Mouse (Mus musculus): Measurements from ENCODE around the gene Tnfrsf18. TPM values are rescaled to one million over a fixed set of nuclear protein-coding genes. Genes with fewer than 3 reads are reported as not detected.

Tnfrsf18 gene
- polyA plus RNA-seq, 1 experiment from 2014 or later: 2.7 TPM

GRCm38 (mm10) chr4:156070716-156071115 lies 44.8 kb downstream of the Tnfrsf18 start:
- no peak overlapping the region for H3K4me3 ChIP-seq (ENCODE audit: low read depth, low read length)
- 25% methylated on average over 2 of the region's 2 CpGs for WGBS
- no peaks in the 10 kb centered on the region for H3K36me3 ChIP-seq (ENCODE audit: control insufficient read depth, insufficient read depth, low read length)
- DNase-seq (ENCODE audit: low spot score): peak; percentile 64
- ATAC-seq (ENCODE audit: low read depth): peak; percentile 80
- H3K4me2 ChIP-seq (ENCODE audit: low read depth, low read length): no peak overlapping the region
- H3K27ac ChIP-seq (replicated peaks; ENCODE audit: low read depth, low read length): 0 out of 2 replicates have a peak overlapping the region, but pooled peaks have one; percentile 21
- H3K9me3 ChIP-seq (ENCODE audit: control insufficient read depth, low read length): no peaks in the 10 kb centered on the region
- H3K27me3 ChIP-seq (replicated peaks; ENCODE audit: control insufficient read depth, insufficient read depth, low read length): no peaks in the 10 kb centered on the region
- H3K9ac ChIP-seq (ENCODE audit: low read depth, low read length): no peak overlapping the region
- peaks cover 7% of the 10 kb centered on the region; the same call in 1 of the 2 replicates for H3K4me1 ChIP-seq (ENCODE audit: control insufficient read depth, insufficient read depth, low read length)

GRCm38 (mm10) chr4:156076911-156077382 lies 51.0 kb downstream of the Tnfrsf18 start:
- peak overlapping the region; percentile 79 for H3K4me2 ChIP-seq (ENCODE audit: low read depth, low read length)
- peak overlapping the region; percentile 43 for H3K4me3 ChIP-seq (ENCODE audit: low read depth, low read length)
- peaks cover 11% of the 10 kb centered on the region; the same call in 1 of the 2 replicates for H3K27me3 ChIP-seq (replicated peaks; ENCODE audit: control insufficient read depth, insufficient read depth, low read length)
- 12% methylated on average over 8 of the region's 8 CpGs for WGBS
- H3K36me3 ChIP-seq (ENCODE audit: control insufficient read depth, insufficient read depth, low read length): no peaks in the 10 kb centered on the region
- H3K9me3 ChIP-seq (ENCODE audit: control insufficient read depth, low read length): no peaks in the 10 kb centered on the region
- peaks cover 15% of the 10 kb centered on the region for H3K4me1 ChIP-seq (ENCODE audit: control insufficient read depth, insufficient read depth, low read length)
- peak overlapping the region; percentile 55; the same call in 1 of the 2 replicates for H3K9ac ChIP-seq (ENCODE audit: low read depth, low read length)
- DNase-seq (ENCODE audit: low spot score): no peak
- H3K27ac ChIP-seq (replicated peaks; ENCODE audit: low read depth, low read length): peak overlapping the region; percentile 17; the same call in 1 of the 2 replicates
- ATAC-seq (ENCODE audit: low read depth): no peak

GRCm38 (mm10) chr4:156077499-156078301 lies 51.7 kb downstream of the Tnfrsf18 start:
- Histone ChIP-seq H3K36me3 (ENCODE audit: control insufficient read depth, insufficient read depth, low read length) (no peaks in the 10 kb centered on the region), H3K4me2 (ENCODE audit: low read depth, low read length) (peak overlapping the region; percentile 79), H3K27me3 (replicated peaks; ENCODE audit: control insufficient read depth, insufficient read depth, low read length) (peaks cover 11% of the 10 kb centered on the region; the same call in 1 of the 2 replicates), H3K27ac (replicated peaks; ENCODE audit: low read depth, low read length) (peak overlapping the region; percentile 57), H3K4me1 (ENCODE audit: control insufficient read depth, insufficient read depth, low read length) (peaks cover 15% of the 10 kb centered on the region), H3K9me3 (ENCODE audit: control insufficient read depth, low read length) (no peaks in the 10 kb centered on the region), H3K9ac (ENCODE audit: low read depth, low read length) (peak overlapping the region; percentile 55), H3K4me3 (ENCODE audit: low read depth, low read length) (peak overlapping the region; percentile 43)
- DNase-seq (ENCODE audit: low spot score) (peak; percentile 74), ATAC-seq (ENCODE audit: low read depth) (peak; percentile 86)
- WGBS: 0% methylated on average over 47 of the region's 58 CpGs

MicroRNAs within 50 kb of the gene (microRNA counts, 519-probe panel; counts per million panel counts)
- 3,173 counts per million, percentile 75 among the panel's probes with 10 or more counts for microRNA mmu-miR-200a
- 3,667 counts per million, percentile 84 among the panel's probes with 10 or more counts for microRNA mmu-miR-200b
- 4,001 counts per million, percentile 92 among the panel's probes with 10 or more counts for microRNA mmu-miR-429

Small RNA genes within 50 kb of the gene (microRNA-seq; reads per million reads assigned to microRNA genes)
- 806 reads per million, percentile 73 among the genes with 10 or more reads in this experiment for gene Mir200a (ENCODE audit: borderline number of aligned reads)
- 6,211 reads per million, percentile 91 among the genes with 10 or more reads in this experiment for gene Mir200b (ENCODE audit: borderline number of aligned reads)
- gene Mir429 (ENCODE audit: borderline number of aligned reads): 13,030 reads per million, percentile 96 among the genes with 10 or more reads in this experiment

Other genes starting within 250 kb of the Tnfrsf18 start
- 0.92 and 1.2 TPM in 2 replicates for gene Tmem88b, start 240.3 kb upstream of the Tnfrsf18 start, polyA plus RNA-seq (2014; fragmentation: Nextera tagmentation; extraction: Ambion mirVana)
- not detected in 2 replicates for gene Ankrd65, start 235.7 kb upstream of the Tnfrsf18 start, polyA plus RNA-seq (2014; fragmentation: Nextera tagmentation; extraction: Ambion mirVana)
- 199 and 219 TPM in 2 replicates for gene Mrpl20, start 223.3 kb upstream of the Tnfrsf18 start, polyA plus RNA-seq (2014; fragmentation: Nextera tagmentation; extraction: Ambion mirVana)
- 163 and 175 TPM in 2 replicates for gene Ccnl2, start 213.7 kb upstream of the Tnfrsf18 start, polyA plus RNA-seq (2014; fragmentation: Nextera tagmentation; extraction: Ambion mirVana)
- gene Aurkaip1, start 194.9 kb upstream of the Tnfrsf18 start, polyA plus RNA-seq (2014; fragmentation: Nextera tagmentation; extraction: Ambion mirVana): 126 and 129 TPM in 2 replicates
- gene Mxra8, start 186.5 kb upstream of the Tnfrsf18 start, polyA plus RNA-seq (2014; fragmentation: Nextera tagmentation; extraction: Ambion mirVana): 138 and 142 TPM in 2 replicates
- gene Dvl1, start 178.8 kb upstream of the Tnfrsf18 start, polyA plus RNA-seq (2014; fragmentation: Nextera tagmentation; extraction: Ambion mirVana): 9.7 and 12.0 TPM in 2 replicates
- gene Tas1r3, start 162.8 kb upstream of the Tnfrsf18 start, polyA plus RNA-seq (2014; fragmentation: Nextera tagmentation; extraction: Ambion mirVana): 0.36 and 0.38 TPM in 2 replicates
- 15.6 and 16.5 TPM in 2 replicates for gene Cptp, start 156.7 kb upstream of the Tnfrsf18 start, polyA plus RNA-seq (2014; fragmentation: Nextera tagmentation; extraction: Ambion mirVana)
- gene Ints11, start 156.6 kb upstream of the Tnfrsf18 start, polyA plus RNA-seq (2014; fragmentation: Nextera tagmentation; extraction: Ambion mirVana): 53.5 and 68.4 TPM in 2 replicates
- 48.3 and 49.4 TPM in 2 replicates for gene Pusl1, start 134.4 kb upstream of the Tnfrsf18 start, polyA plus RNA-seq (2014; fragmentation: Nextera tagmentation; extraction: Ambion mirVana)
- gene Acap3, start 134.3 kb upstream of the Tnfrsf18 start, polyA plus RNA-seq (2014; fragmentation: Nextera tagmentation; extraction: Ambion mirVana): 23.9 and 24.2 TPM in 2 replicates
- 107 and 113 TPM in 2 replicates for gene Ube2j2, start 82.3 kb upstream of the Tnfrsf18 start, polyA plus RNA-seq (2014; fragmentation: Nextera tagmentation; extraction: Ambion mirVana)
- 49.9 and 52.7 TPM in 2 replicates for gene C1qtnf12, start 63.8 kb upstream of the Tnfrsf18 start, polyA plus RNA-seq (2014; fragmentation: Nextera tagmentation; extraction: Ambion mirVana)
- gene B3galt6, start 33.5 kb upstream of the Tnfrsf18 start, polyA plus RNA-seq (2014; fragmentation: Nextera tagmentation; extraction: Ambion mirVana): 14.7 and 17.5 TPM in 2 replicates
- gene Sdf4, start 33.3 kb upstream of the Tnfrsf18 start, polyA plus RNA-seq (2014; fragmentation: Nextera tagmentation; extraction: Ambion mirVana): 164 and 181 TPM in 2 replicates
- gene Tnfrsf4, start 12.3 kb upstream of the Tnfrsf18 start, polyA plus RNA-seq (2014; fragmentation: Nextera tagmentation; extraction: Ambion mirVana): 0.25 and 0.42 TPM in 2 replicates
- 1.2 and 2.8 TPM in 2 replicates for gene Ttll10, start 33.2 kb downstream of the Tnfrsf18 start, polyA plus RNA-seq (2014; fragmentation: Nextera tagmentation; extraction: Ambion mirVana)
- gene 9430015G10Rik, start 83.8 kb downstream of the Tnfrsf18 start, polyA plus RNA-seq (2014; fragmentation: Nextera tagmentation; extraction: Ambion mirVana): 26.6 and 30.9 TPM in 2 replicates
- 0.31 and 0.45 TPM in 2 replicates for gene Rnf223, start 104.3 kb downstream of the Tnfrsf18 start, polyA plus RNA-seq (2014; fragmentation: Nextera tagmentation; extraction: Ambion mirVana)
- 68.4 and 79.1 TPM in 2 replicates for gene Agrn, start 171.3 kb downstream of the Tnfrsf18 start, polyA plus RNA-seq (2014; fragmentation: Nextera tagmentation; extraction: Ambion mirVana)
- 0.67 and 1.2 TPM in 2 replicates for gene Isg15, start 174.7 kb downstream of the Tnfrsf18 start, polyA plus RNA-seq (2014; fragmentation: Nextera tagmentation; extraction: Ambion mirVana)
- 0.74 and 0.79 TPM in 2 replicates for gene AW011738, start 177.1 kb downstream of the Tnfrsf18 start, polyA plus RNA-seq (2014; fragmentation: Nextera tagmentation; extraction: Ambion mirVana)
- 1.5 and 2.2 TPM in 2 replicates for gene Perm1, start 189.7 kb downstream of the Tnfrsf18 start, polyA plus RNA-seq (2014; fragmentation: Nextera tagmentation; extraction: Ambion mirVana)
- 23.9 and 25.8 TPM in 2 replicates for gene Plekhn1, start 208.7 kb downstream of the Tnfrsf18 start, polyA plus RNA-seq (2014; fragmentation: Nextera tagmentation; extraction: Ambion mirVana)
- 56.5 and 59.5 TPM in 2 replicates for gene Noc2l, start 209.8 kb downstream of the Tnfrsf18 start, polyA plus RNA-seq (2014; fragmentation: Nextera tagmentation; extraction: Ambion mirVana)
- gene Samd11, start 229.5 kb downstream of the Tnfrsf18 start, polyA plus RNA-seq (2014; fragmentation: Nextera tagmentation; extraction: Ambion mirVana): 0.35 and 0.56 TPM in 2 replicates

Measured in embryonic facial prominence, embryonic 14.5 days (tissue).